Mouse (Mus musculus) layer of hippocampus, postnatal 14 days (tissue): ENCODE measurements around the gene Rnf145. TPM values are rescaled to one million over a fixed set of nuclear protein-coding genes. Genes with fewer than 3 reads are reported as not detected.

Experiments used
- DNase-seq, 2 experiments: peaks; one replicate each; pipeline ENCODE4 v3.0.0; 2021 to 2022; ENCODE audit warnings: low spot score in 2 of 2, mixed read lengths in 1 of 2
- total RNA-seq, 2 experiments: library from RNA; stranded (reverse); gene quantifications; 2 replicates each; pipeline ENCODE4 v1.2.3; 2021

Rnf145 gene
- total RNA-seq, 2 experiments from 2014 or later, result 102 to 103 TPM

GRCm38 (mm10) chr11:44532846-44533781 is 14.3 kb downstream of the Rnf145 start:
- no peak for DNase-seq

GRCm38 (mm10) chr11:44534999-44535750 is 16.4 kb downstream of the Rnf145 start:
- DNase-seq, result no peak

- DNase-seq, result no peak
Observed at GRCm38 (mm10) chr11:44537403-44537802, 18.6 kb downstream of the Rnf145 start.

- no peak for DNase-seq
Observed at GRCm38 (mm10) chr11:44538101-44538500, 19.3 kb downstream of the Rnf145 start.

- DNase-seq, result no peak
Observed at GRCm38 (mm10) chr11:44538501-44539290, 19.9 kb downstream of the Rnf145 start.

GRCm38 (mm10) chr11:44539291-44539930 is 20.6 kb downstream of the Rnf145 start:
- DNase-seq, result no peak

- no peak for DNase-seq
Observed at GRCm38 (mm10) chr11:44540243-44540642, 21.5 kb downstream of the Rnf145 start.

GRCm38 (mm10) chr11:44541280-44541679 is 22.5 kb downstream of the Rnf145 start:
- no peak for DNase-seq

GRCm38 (mm10) chr11:44541813-44542212 is 23.0 kb downstream of the Rnf145 start:
- DNase-seq, result no peak

GRCm38 (mm10) chr11:44543593-44543992 is 24.8 kb downstream of the Rnf145 start:
- DNase-seq, result no peak

- no peak for DNase-seq
Observed at GRCm38 (mm10) chr11:44543996-44544395, 25.2 kb downstream of the Rnf145 start.

GRCm38 (mm10) chr11:44545181-44545580 is 26.4 kb downstream of the Rnf145 start:
- DNase-seq, result no peak

- no peak for DNase-seq
Observed at GRCm38 (mm10) chr11:44546250-44546649, 27.5 kb downstream of the Rnf145 start.

- peak in 1 of 2 experiments; percentile 41 for DNase-seq
Observed at GRCm38 (mm10) chr11:44547651-44548196, 29.0 kb downstream of the Rnf145 start.

GRCm38 (mm10) chr11:44548816-44549215 is 30.1 kb downstream of the Rnf145 start:
- DNase-seq, result no peak

GRCm38 (mm10) chr11:44549511-44550278 is 30.9 kb downstream of the Rnf145 start:
- no peak for DNase-seq

GRCm38 (mm10) chr11:44550996-44551395 is 32.2 kb downstream of the Rnf145 start:
- no peak for DNase-seq

GRCm38 (mm10) chr11:44554339-44554738 is 35.6 kb downstream of the Rnf145 start:
- no peak for DNase-seq

GRCm38 (mm10) chr11:44558521-44558920 is 39.8 kb downstream of the Rnf145 start:
- DNase-seq, result no peak

GRCm38 (mm10) chr11:44559466-44559865 is 40.7 kb downstream of the Rnf145 start:
- DNase-seq, result no peak
